Mouse (Mus musculus) brown adipose tissue, adult 24 weeks (tissue): Measurements from ENCODE around the gene Podxl2. TPM values are rescaled to one million over a fixed set of nuclear protein-coding genes. Genes with fewer than 3 reads are reported as not detected.

Experiments used
- H3K27ac ChIP-seq: fragments of 200-500 bp; replicated peaks from 2 replicates; pipeline ENCODE4 v1.5.1; 2012; ENCODE audit warnings: low read depth, mild to moderate bottlenecking, low read length
- H3K4me1 ChIP-seq: fragments of 200-500 bp; 2 replicates; pipeline ENCODE4 v1.6.1; 2012; ENCODE audit warnings: low read length, mixed read lengths; ENCODE audit not compliant: control insufficient read depth, insufficient read depth, insufficient read length
- H3K4me3 ChIP-seq: fragments of 200-500 bp; 2 replicates; pipeline ENCODE4 v1.5.1; 2012; ENCODE audit warnings: low read depth, mild to moderate bottlenecking, low read length, moderate library complexity; ENCODE audit not compliant: insufficient read depth
- polyA plus RNA-seq: library from polyadenylated mRNA; stranded (reverse); fragments of >200 nt; gene quantifications from 2 replicates; pipeline ENCODE4 v1.2.4, GENCODE M21; 2012; ENCODE audit not compliant: missing spikeins, insufficient read depth, insufficient read length

Gene Podxl2
- polyA plus RNA-seq, 1 experiment: 1.1 TPM

- no peaks in the 10 kb centered on the region; the same call in 1 of the 2 replicates for H3K4me1 ChIP-seq
- no peak overlapping the region for H3K4me3 ChIP-seq
- no peak overlapping the region for H3K27ac ChIP-seq
Measured at GRCm38 (mm10) chr6:88872811-88873210, 2.0 kb downstream of the Podxl2 start.

GRCm38 (mm10) chr6:88871546-88871945 lies 3.3 kb downstream of the Podxl2 start:
- Histone ChIP-seq H3K27ac (no peak overlapping the region), H3K4me1 (no peaks in the 10 kb centered on the region; the same call in 1 of the 2 replicates), H3K4me3 (no peak overlapping the region)

- Histone ChIP-seq H3K4me1 (no peaks in the 10 kb centered on the region; the same call in 1 of the 2 replicates), H3K4me3 (no peak overlapping the region), H3K27ac (no peak overlapping the region)
Measured at GRCm38 (mm10) chr6:88870594-88870993, 4.2 kb downstream of the Podxl2 start.

GRCm38 (mm10) chr6:88869459-88869858 lies 5.4 kb downstream of the Podxl2 start:
- Histone ChIP-seq H3K4me1 (no peaks in the 10 kb centered on the region), H3K27ac (no peak overlapping the region), H3K4me3 (no peak overlapping the region)

- no peaks in the 10 kb centered on the region for H3K4me1 ChIP-seq
Measured at GRCm38 (mm10) chr6:88865704-88866103, 9.1 kb downstream of the Podxl2 start.

GRCm38 (mm10) chr6:88860914-88861313 lies 13.9 kb downstream of the Podxl2 start:
- no peak overlapping the region for H3K27ac ChIP-seq
- no peak overlapping the region for H3K4me3 ChIP-seq
- no peaks in the 10 kb centered on the region for H3K4me1 ChIP-seq

More at GRCm38 (mm10) chr6:88865704-88866103, 9.1 kb downstream of the Podxl2 start:
- Histone ChIP-seq H3K4me3 (no peak overlapping the region), H3K27ac (no peak overlapping the region)

- H3K4me3 ChIP-seq: no peak overlapping the region
- H3K27ac ChIP-seq: no peak overlapping the region
- no peaks in the 10 kb centered on the region for H3K4me1 ChIP-seq
Measured at GRCm38 (mm10) chr6:88858341-88858740, 16.5 kb downstream of the Podxl2 start.

- H3K4me1 ChIP-seq: no peaks in the 10 kb centered on the region
- no peak overlapping the region for H3K27ac ChIP-seq
- H3K4me3 ChIP-seq: no peak overlapping the region
Measured at GRCm38 (mm10) chr6:88857830-88858229, 17.0 kb downstream of the Podxl2 start.

GRCm38 (mm10) chr6:88857249-88857648 lies 17.6 kb downstream of the Podxl2 start:
- Histone ChIP-seq H3K4me1 (no peaks in the 10 kb centered on the region), H3K4me3 (no peak overlapping the region), H3K27ac (no peak overlapping the region)

- Histone ChIP-seq H3K4me1 (no peaks in the 10 kb centered on the region), H3K27ac (no peak overlapping the region), H3K4me3 (no peak overlapping the region)
Measured at GRCm38 (mm10) chr6:88855636-88856035, 19.2 kb downstream of the Podxl2 start.

- no peaks in the 10 kb centered on the region for H3K4me1 ChIP-seq
- H3K27ac ChIP-seq: no peak overlapping the region
- H3K4me3 ChIP-seq: no peak overlapping the region
Measured at GRCm38 (mm10) chr6:88854509-88854908, 20.3 kb downstream of the Podxl2 start.

GRCm38 (mm10) chr6:88850034-88850433 lies 24.8 kb downstream of the Podxl2 start:
- no peak overlapping the region for H3K4me3 ChIP-seq
- no peaks in the 10 kb centered on the region for H3K4me1 ChIP-seq
- H3K27ac ChIP-seq: no peak overlapping the region

GRCm38 (mm10) chr6:88849270-88849669 lies 25.6 kb downstream of the Podxl2 start:
- Histone ChIP-seq H3K4me3 (no peak overlapping the region), H3K4me1 (no peaks in the 10 kb centered on the region), H3K27ac (no peak overlapping the region)

- Histone ChIP-seq H3K4me3 (no peak overlapping the region), H3K4me1 (0 out of 2 replicates have a peak, but pooled peaks cover 2% of the 10 kb centered on the region), H3K27ac (no peak overlapping the region)
Measured at GRCm38 (mm10) chr6:88847571-88847970, 27.3 kb downstream of the Podxl2 start.

- Histone ChIP-seq H3K27ac (no peak overlapping the region), H3K4me3 (no peak overlapping the region)
Measured at GRCm38 (mm10) chr6:88844901-88845565, 29.8 kb downstream of the Podxl2 start.

More at GRCm38 (mm10) chr6:88844901-88845565, 29.8 kb downstream of the Podxl2 start:
- peaks cover 5% of the 10 kb centered on the region; the same call in 1 of the 2 replicates for H3K4me1 ChIP-seq
